Mouse (Mus musculus): ENCODE results near the gene Ankrd17.

The Ankrd17 gene

GRCm38 (mm10) chr5:90366121-90367066 lies at the start of gene Ankrd17:
Ankrd17 (minus strand) TSS chr5:90366577.
- peak; percentile 93 for DNase-seq (ENCODE audit: extremely low spot score)

GRCm38 (mm10) chr5:90414925-90415295 lies 48.5 kb upstream of the Ankrd17 start:
- DNase-seq (ENCODE audit: extremely low spot score): no peak

GRCm38 (mm10) chr5:90414142-90414924 lies 48.0 kb upstream of the Ankrd17 start:
- DNase-seq (ENCODE audit: extremely low spot score): no peak

GRCm38 (mm10) chr5:90405210-90405609 lies 38.8 kb upstream of the Ankrd17 start:
- no peak for DNase-seq (ENCODE audit: extremely low spot score)

- no peak for DNase-seq (ENCODE audit: extremely low spot score)
These were observed 30.4 kb upstream of the Ankrd17 start for GRCm38 (mm10) chr5:90396817-90397216.

- DNase-seq (ENCODE audit: extremely low spot score): no peak
These were observed 27.9 kb upstream of the Ankrd17 start for GRCm38 (mm10) chr5:90394322-90394721.

- no peak for DNase-seq (ENCODE audit: extremely low spot score)
These were observed 27.4 kb upstream of the Ankrd17 start for GRCm38 (mm10) chr5:90393764-90394163.

DNA sequence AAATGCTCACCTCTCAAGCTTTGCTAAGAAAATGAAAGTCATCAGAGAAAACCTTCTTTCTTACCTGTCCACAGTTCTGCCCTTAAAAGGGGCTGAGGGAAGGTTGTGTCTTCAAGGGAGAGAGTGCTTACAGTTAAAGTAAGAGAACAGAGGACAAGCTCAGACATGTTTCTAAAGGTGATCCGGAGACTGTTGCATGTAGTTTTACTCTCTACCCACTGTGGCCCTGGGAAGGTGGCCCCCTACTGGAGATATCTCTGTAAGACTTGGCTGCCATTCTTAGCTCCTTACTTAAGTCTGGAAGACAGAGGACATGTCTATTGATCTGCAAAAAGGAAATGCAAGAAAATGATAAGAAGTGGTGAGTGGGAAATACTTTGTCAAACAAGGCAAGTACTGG lies 16.7 kb upstream of the Ankrd17 start:
- no peak for DNase-seq (ENCODE audit: extremely low spot score)

DNA sequence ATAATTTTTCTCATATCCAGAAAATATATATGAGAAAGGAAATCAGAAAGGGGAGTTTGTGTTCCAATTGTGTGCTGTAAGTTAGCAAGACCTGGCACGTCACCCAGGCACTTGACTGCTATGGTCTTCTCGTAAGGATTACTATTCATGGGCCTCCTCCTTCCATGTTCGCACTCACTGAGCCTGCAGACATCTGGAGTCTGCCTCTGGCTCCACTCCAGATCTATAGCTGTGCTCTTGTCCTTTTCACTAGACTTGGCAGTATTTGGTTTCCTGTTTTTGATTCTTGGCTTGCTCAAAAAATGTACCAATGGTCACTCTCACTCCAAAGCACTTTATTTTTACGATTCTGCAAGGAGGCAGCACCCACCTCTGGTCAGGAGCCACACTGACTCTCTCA lies 15.1 kb upstream of the Ankrd17 start:
- no peak for DNase-seq (ENCODE audit: extremely low spot score)

- DNase-seq (ENCODE audit: extremely low spot score): no peak
These were observed 7.3 kb upstream of the Ankrd17 start for GRCm38 (mm10) chr5:90373708-90374107.

DNA sequence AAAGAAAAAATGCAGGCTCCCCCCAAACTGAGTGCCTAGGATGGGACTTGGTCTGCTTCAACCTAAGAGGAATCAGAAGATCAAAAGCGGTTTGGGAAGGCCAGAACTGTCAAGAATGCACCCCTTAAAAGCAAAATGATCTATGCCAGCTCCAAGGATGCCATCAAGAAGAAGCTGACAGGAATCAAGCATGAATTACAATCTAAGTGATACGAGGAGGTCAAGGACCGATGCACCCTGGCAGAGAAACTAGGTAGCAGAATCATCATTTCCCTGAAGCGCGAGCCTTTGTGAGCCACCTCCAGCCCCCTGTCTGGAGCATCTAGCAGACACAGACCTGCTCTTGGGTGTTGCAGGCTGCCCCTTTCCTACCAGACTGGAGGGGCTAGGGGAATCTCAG lies 4.0 kb upstream of the Ankrd17 start:
- no peak for DNase-seq (ENCODE audit: extremely low spot score)

DNA sequence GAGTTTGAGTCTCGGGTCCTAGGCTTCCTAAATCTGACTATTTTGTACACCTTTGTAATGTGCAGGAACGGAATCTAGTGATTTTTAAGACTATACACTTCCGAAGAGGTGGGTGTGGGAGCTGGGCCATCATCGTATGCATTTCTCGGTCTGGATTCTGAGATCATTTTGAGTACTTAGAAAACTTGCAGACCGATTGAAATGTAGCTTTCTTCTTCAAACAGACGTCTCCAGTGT lies 608 bp upstream of the Ankrd17 start, which contains the start of gene Gm9958:
Gm9958 (plus strand) TSS at position 138 of the 237 bp plus-strand sequence.
- no peak for DNase-seq (ENCODE audit: extremely low spot score)

GRCm38 (mm10) chr5:90365141-90365951 lies 1.0 kb downstream of the Ankrd17 start:
- DNase-seq (ENCODE audit: extremely low spot score): peak; percentile 72

- DNase-seq (ENCODE audit: extremely low spot score): peak; percentile 41
These were observed 1.9 kb downstream of the Ankrd17 start for GRCm38 (mm10) chr5:90364526-90364925.

DNA sequence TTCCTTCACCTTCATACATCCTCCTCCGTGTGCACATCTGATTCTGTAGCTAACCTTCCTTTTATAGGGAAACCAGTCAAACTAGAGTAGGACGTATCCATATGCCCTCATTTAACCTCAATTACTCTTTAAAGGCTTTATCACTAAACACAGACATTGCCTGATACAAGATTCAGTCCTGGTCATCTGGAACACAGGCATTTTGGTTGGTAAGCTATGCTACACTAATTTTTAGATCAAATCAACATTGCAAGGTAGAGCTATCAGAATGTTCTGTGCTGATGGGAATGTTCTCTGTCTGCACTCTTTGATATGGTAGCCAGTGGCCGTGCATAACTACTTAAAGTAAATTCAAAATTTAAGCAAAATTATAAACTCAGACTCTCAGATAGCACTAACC lies 10.6 kb downstream of the Ankrd17 start:
- no peak for DNase-seq (ENCODE audit: extremely low spot score)

GRCm38 (mm10) chr5:90353552-90354317 lies 12.6 kb downstream of the Ankrd17 start:
- DNase-seq (ENCODE audit: extremely low spot score): no peak

GRCm38 (mm10) chr5:90346877-90347276 lies 19.5 kb downstream of the Ankrd17 start:
- no peak for DNase-seq (ENCODE audit: extremely low spot score)

DNA sequence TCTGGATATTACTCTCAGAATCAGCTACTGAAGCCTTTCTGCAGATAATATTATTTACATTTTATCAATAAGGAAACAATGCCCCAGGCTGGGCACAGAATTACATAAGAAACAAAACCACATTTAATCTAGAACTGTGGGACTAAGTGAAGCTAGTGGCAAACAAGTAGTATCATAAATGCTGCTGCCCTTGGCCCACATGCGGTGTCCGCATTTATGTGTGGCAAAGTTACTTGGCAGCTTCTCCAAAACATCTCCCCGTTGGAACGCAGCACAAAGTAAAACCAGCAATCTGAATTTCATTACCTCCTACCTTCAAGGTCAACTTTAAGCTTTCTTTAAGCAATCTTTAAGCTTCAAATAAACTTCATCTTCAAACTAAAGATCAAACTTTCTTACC lies 25.5 kb downstream of the Ankrd17 start:
- no peak for DNase-seq (ENCODE audit: extremely low spot score)

DNA sequence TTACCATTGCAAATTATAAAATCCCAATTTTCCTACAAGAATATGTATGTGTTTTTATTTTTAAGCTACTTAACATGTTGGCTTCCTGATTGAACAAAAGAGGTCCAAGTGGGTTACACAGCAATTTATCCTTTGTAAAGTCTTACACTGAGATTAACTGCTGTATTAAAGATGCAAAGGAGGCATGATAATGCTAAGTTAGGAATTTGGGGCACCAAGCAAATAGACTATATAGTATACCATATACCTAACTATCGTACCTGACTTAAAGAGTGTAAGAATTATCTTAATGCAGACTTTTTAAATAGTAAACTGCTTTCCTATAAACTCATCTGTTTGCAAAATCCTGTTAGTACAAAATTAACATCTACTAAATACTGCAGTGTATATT lies 26.4 kb downstream of the Ankrd17 start:
- DNase-seq (ENCODE audit: extremely low spot score): no peak

- peak; percentile 12 for DNase-seq (ENCODE audit: extremely low spot score)
These were observed 27.0 kb downstream of the Ankrd17 start for GRCm38 (mm10) chr5:90339129-90339952.

Data from embryo, embryonic 9.5 days (tissue).